Mouse (Mus musculus) left cerebral cortex, adult 8-10 months (tissue): ENCODE data around the gene Wfikkn2. TPM values are rescaled to one million over a fixed set of nuclear protein-coding genes. Genes with fewer than 3 reads are reported as not detected.

Source experiments
- DNase-seq, 2 experiments: peaks; one replicate each; pipeline ENCODE4 v3.0.0; 2022; ENCODE audit warnings: low spot score in 2 of 2
- total RNA-seq, 4 experiments: library from RNA; stranded (reverse); gene quantifications; 2 replicates each; pipeline ENCODE4 v1.2.4; 2022

Wfikkn2 gene
- total RNA-seq, 4 experiments from 2014 or later, result 2.1 to 3.0 (median 2.5) TPM

GRCm38 (mm10) chr11:94198405-94199146, 47.2 kb downstream of the Wfikkn2 start:
- DNase-seq, result no peak

- no peak for DNase-seq
These were observed 49.5 kb downstream of the Wfikkn2 start for GRCm38 (mm10) chr11:94196311-94196710.

GRCm38 (mm10) chr11:94193109-94193508, 52.7 kb downstream of the Wfikkn2 start:
- DNase-seq, result no peak

GRCm38 (mm10) chr11:94190665-94191064, 55.1 kb downstream of the Wfikkn2 start:
- DNase-seq, result no peak

- no peak for DNase-seq
These were observed 56.2 kb downstream of the Wfikkn2 start for GRCm38 (mm10) chr11:94189579-94189978.

Other genes with a start within 250 kb of the Wfikkn2 start
- gene Spag9, start 249.9 kb downstream of the Wfikkn2 start, total RNA-seq, result 100 to 1,000 TPM; 247 to 289 (median 277) TPM
- gene Tob1, start 34.6 kb downstream of the Wfikkn2 start, total RNA-seq, result 10 to 100 TPM; 38.2 to 48.1 (median 42.3) TPM
- gene Gm21885, start 35.9 kb upstream of the Wfikkn2 start, total RNA-seq, result not detected
- gene Luc7l3, start 76.0 kb upstream of the Wfikkn2 start, total RNA-seq, result 100 to 1,000 TPM in 2 of 4 experiments, 10 to 100 TPM in 2; 83.7 to 111 (median 97.4) TPM
- gene Ankrd40, start 82.0 kb upstream of the Wfikkn2 start, total RNA-seq, result 100 to 1,000 TPM; 136 to 147 (median 145) TPM
- 1 to 10 TPM; 2.4 to 8.0 (median 3.4) TPM for gene Abcc3, start 147.0 kb upstream of the Wfikkn2 start, total RNA-seq
- gene Cacna1g, start 228.2 kb upstream of the Wfikkn2 start, total RNA-seq, result 10 to 100 TPM; 58.2 to 71.7 (median 64.6) TPM
- 1 to 10 TPM in 1 of 4 experiments, under 1 TPM in 1, not detected in 2; 0.35 to 1.4 TPM for gene Spata20, start 240.2 kb upstream of the Wfikkn2 start, total RNA-seq